Mouse (Mus musculus): ENCODE data around the gene Nfatc4. TPM values are rescaled to one million over a fixed set of nuclear protein-coding genes. Genes with fewer than 3 reads are reported as not detected.

The Nfatc4 gene
- total RNA-seq, 2 experiments from 2014 or later = 3.2 to 5.9 TPM

DNA sequence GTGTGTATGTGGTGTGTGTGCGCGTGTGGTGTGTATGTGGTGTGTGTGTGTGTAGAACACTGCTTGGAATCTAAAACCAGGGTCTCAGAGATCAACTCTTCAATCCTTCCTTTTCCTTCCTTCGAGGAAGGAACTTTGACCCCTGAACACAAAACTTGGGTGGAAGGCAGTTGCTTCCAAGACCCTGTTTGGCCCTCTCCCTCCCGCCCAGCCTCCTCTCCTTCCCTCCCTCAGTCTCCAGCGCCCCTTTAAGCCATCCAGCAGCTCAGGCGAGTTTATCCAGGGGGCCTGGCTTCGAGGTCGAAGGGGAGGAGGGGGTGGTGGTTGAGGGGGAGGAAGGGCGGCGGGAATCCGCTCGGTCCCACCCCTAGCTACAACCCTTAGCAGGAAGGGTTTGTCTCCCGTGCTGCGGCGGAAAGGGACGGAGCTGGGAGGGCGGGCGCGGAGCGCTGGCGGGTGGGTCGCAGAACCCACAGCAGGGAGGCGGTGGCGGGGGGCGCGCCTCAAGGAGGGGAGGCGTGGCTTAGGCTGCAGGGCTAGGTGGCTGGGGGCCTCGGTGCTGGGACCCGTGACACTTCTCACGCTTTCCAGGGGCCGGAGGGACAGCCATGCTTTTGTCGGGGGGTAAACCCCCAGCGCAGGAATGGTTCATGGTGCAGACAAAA, 30.8 kb downstream of the Nfatc4 start, which contains the start of gene Nynrin:
Nynrin (plus strand) TSS at position 390 of the 665 bp plus-strand sequence.
- peak; percentile 78 for DNase-seq

DNA sequence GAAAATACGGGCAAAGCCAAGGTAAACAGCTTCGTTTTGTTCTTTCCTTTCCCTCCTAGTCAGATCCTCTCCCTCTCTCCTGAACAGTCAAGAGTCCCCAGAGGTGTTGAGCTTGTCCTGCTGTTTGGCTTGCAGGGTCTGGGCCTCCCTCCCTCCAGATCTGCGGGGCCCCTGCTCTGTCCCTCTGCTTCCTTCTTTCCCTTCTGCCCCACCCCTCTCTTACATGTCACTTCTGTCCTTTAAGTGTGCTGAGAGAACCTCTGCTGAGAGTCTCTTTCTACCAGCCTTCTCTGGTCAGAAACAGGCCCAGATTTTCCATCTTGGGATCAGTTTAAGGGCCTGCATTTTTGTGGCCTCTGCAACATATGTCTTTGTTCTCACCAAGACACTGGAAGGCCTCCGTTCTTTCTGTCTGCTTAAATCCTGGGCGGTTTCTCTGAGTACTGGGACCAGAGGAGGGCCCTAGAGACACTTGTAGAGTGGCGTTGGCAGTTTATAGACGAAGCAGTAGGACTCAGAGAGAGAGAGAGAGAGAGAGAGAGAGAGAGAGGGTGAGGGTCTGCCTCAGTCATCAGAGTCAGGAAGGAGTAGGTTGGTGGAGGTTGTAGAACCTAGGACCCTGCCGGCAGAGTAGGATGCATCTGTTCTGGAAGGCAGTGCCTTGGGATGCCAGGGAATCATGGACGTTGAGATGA, 31.6 kb downstream of the Nfatc4 start:
- no peak for DNase-seq

DNA sequence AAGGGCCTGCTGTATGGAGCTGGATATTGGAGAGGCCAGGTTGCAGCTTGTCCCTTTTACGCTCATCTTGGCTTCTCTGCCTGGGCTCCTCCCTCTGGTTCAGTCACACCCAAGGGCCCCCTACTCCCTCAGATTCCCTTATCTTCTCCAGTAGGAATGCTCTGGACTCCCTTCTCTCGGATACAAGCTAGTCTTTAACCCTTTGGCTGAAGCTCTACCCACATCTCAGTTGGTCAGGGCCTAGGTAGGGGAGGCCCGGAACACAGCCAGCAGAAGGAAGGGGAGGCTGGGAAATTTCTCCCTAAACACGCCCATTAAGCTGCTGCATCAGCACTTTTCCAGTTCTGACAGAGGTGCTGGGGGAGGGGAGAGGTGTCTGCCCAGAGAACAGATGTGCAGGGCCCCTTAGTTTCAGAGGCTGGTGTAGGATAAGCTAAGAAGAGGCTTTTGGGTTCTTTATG, 32.2 kb downstream of the Nfatc4 start:
- no peak for DNase-seq

DNA sequence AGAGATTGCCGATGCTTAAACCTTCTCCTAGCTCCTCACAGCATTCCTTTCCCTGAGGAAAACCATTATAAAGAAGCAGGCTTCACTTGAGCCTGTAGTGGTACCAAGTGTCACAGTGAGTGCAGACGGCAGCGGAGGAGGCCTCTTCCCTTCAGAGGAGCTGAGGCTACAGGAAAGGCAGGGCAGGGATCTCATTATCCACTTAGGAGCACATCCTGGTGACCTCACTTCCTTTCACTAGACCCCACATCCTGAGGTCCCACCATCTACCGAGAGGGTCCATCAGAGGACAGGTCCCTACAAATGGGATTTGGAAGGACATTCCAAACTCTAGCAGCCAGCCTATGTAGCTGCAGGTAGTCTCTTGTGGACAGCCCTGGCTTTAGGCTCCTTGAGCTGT, 34.6 kb downstream of the Nfatc4 start:
- DNase-seq = no peak

DNA sequence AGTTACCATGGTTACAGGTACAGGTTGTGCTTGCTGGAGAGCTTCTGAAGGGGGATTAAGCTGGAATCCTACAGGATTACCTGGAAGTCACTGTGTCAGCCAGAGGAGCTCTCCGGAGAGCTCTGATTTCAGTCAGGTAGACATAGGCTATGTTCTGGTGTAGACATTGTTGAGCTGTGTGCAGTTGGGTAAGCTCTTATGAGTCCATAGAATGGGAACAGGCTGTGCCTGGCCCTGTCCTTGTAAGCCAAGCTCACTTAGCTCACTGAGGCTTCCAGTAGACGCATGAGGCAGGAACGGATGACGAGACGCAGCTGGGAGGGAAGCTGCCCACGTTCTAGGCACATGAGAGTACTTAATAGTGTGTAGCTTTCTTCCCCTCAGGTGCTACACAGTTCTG, 39.2 kb downstream of the Nfatc4 start:
- DNase-seq = no peak

- no peak for DNase-seq
These were observed 40.0 kb downstream of the Nfatc4 start for GRCm38 (mm10) chr14:55862970-55863369.

DNA sequence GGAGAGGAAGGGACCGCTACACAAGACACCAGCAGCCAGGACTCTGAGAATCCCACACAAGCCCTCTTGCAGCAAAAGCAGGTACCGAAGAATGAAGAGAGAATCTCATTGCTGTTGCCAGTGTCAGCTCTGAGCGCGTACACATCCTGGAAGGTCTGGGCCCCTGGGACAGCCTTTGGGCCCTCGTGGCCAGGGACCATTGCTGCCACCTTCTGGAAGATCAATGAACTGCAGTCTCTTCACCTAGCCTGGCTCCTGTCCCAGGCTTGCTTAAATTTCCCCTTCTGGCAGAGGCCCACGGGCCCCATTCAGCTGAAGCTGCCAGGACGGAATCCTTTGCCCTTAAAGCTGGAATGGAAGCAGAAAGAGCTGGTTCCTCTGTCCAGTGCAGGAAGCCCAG, 40.8 kb downstream of the Nfatc4 start:
- DNase-seq = peak; percentile 68

DNA sequence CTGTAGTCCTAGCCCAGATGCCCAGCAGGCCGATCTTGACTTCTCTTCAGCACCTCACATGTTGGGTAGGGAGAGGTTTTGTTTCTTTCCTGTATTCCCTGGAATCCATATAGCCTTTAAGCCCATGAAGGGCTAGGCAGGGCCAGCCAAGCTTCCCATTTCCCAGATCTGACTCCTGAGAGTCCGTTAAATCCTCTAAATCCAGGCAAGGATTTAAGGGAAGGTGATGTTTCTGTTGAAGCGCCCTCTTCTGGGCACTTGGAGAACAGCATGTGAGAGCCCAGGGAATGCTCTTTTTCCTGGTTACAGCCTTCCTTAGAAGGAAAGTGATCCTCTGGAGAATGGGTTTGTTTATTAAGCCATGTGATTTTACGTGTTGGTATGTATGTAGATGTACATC, 44.0 kb downstream of the Nfatc4 start:
- no peak for DNase-seq

DNA sequence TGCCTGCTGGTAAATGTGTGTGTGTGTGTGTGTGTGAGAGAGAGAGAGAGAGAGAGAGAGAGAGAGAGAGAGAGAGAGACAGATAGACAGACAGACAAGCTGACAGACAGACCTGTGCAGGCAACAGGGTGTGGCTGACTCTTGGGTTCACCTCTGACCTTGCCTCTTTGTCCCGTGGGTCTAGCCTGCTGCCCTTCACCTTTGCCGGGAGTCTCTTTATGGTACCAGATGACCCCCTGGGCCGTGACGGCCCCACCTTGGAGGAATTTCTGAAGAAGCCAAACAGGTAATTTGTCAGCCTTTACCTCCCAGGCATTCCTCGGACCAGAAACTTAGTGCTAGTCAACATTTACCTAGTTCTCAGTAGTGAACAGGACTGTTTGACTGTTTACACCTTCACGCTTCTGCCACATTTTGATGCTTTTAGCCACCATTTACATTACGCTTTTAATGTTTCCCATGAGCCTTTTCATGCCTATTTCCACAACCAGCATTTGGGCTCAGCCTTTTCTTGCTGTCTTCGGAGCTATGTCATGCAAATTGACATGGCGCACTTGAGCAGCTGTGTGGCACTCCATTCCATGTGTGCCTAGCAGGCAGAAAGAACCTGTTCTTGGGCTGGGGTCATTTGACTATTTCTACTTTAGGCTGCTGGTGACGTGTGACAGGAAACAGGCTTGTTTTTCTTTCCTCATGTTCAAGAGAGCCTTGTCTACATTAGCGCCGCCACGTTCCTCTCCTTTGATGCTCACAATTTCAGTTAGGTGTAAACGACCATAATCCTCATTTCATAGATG, 45.5 kb downstream of the Nfatc4 start:
- no peak for DNase-seq

DNA sequence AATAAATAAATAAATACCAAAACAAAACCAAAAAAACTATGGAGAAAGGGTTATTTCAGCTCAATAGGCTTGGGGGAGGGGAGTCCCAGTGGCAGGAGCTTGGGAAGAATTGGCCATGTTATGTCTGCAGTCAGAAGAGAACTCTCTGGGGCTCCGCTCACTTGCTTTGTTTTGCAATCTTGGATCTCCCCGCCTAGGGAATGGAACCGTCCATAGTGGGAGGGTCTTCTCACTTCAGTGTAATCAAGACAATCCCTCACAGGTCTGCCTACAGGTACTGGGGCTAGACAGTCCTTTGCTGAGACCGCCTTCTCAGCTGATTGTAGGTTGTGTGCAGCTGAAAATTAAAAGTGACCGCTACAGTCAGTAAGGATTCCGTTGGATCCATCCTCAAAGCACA, 46.6 kb downstream of the Nfatc4 start:
- DNase-seq = no peak

DNA sequence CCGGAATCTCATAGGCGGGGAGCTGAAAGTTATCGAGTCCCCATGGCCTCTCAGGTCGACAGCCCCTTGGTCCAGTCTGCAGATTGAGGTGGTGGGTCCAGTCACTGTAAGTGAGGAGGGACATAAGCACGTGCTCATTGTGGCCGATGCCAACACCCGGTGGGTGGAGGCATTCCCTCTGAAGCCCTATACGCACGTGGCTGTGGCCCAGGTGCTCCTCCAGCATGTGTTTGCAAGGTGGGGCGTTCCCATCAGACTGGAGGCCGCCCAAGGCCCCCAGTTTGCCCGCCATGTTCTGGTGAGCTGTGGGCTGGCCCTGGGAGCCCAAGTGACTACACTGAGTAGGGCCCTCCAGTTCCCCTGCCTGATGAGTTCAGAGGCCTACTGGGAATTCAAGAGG, 49.1 kb downstream of the Nfatc4 start:
- DNase-seq = no peak

DNA sequence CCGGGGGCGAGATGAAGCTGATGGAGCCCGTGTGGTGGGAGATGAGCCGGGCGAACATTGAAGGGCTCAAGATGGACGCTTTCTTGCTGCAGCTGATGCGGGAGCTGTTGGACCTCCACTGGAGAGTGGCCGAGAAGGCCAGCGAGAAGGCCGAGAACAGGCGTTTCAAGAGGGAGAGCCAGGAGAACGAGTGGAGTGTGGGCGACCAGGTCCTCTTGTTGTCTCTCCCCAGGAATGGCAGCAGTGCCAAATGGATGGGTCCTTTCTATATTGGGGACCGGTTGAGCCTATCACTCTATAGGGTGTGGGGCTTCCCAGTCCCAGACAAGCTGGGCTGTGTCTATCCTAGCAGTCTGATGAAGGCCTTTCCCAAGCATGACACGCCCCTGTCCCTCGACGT, 49.6 kb downstream of the Nfatc4 start:
- DNase-seq = no peak

DNA sequence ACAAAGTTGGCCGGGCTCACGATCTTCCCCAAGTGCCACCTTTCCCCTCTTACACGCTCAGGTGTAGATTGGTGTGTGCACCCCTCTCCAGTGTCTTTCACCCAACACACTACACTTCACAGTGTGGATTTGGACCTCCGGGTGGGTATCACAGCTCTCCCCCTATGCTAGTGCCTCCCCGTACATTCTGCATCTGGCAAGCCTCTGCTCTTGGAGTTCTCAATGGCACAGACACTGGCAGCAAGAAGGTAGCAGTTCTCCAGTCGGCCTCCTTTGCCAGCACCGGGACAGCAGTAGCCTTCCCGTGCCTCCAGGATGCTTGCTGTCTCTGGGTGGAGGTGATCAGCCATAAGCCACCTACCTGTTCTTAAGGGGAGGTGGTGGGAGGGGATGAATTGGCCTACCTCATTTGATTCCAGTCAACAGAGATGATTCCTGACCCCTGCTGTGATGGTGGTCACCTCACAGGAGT, 50.3 kb downstream of the Nfatc4 start:
- DNase-seq = no peak

GRCm38 (mm10) chr14:55873714-55874683, 51.1 kb downstream of the Nfatc4 start:
- DNase-seq = peak; percentile 51

DNA sequence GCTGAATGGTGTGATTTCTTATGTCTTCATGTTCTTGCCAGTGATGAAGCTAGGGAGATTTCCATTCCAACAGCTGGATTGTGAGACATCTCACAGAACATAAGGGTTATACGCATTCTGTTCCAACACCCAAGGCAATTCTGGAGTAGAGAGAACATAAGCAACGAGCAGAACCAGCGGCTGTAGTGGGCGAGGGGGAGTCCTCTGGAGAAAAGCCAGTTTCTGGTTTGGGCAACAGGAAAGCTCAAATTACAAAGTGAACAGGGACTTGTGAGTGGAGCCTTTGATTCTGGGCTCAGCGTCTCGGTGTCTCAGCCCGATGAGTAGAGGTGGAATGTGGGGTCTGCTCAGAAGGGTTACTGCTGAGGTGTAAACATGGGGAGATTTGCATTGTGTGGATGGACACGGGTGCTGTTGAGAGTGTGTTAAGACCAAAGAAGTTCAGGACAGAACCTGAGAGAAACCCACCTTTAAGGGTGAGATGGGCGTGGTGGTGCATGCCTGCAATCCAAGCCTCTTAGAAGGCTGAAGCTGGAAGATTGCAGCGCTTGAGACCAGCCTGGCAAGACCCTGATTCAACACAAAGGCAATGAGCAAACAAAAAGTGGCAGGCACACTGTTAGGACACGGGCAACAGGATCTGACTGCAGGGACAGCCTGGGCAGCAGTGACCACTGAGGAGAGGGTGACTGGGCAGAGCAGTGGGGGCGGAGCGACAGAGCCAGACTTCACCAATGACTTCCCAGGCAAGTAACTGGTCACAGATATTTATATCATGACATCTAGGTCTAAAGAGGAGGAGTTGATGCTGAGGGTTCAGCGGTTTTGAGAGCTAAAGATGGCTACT, 54.7 kb downstream of the Nfatc4 start:
- DNase-seq = no peak

- DNase-seq = no peak
These were observed 55.5 kb downstream of the Nfatc4 start for GRCm38 (mm10) chr14:55878316-55878940.

DNA sequence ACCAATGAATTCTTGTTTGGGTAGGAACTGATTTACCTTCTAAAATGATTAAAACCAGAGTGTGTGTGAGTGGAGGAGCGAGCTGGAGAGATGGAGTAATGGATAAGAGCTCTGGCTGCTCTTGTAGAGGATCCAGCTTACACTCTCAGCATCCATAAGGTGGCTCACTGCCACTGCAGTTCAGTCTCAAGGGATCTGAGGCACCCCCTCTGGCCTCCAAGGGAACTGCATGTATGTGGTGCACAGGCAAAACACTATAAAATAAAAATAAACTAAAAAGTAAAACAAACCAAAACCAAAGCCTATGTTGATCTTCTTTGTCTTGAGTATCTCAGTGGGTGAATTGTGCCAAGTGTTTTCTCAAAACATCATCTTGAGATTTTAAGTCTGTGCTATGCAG, 56.7 kb downstream of the Nfatc4 start:
- DNase-seq = no peak

DNA sequence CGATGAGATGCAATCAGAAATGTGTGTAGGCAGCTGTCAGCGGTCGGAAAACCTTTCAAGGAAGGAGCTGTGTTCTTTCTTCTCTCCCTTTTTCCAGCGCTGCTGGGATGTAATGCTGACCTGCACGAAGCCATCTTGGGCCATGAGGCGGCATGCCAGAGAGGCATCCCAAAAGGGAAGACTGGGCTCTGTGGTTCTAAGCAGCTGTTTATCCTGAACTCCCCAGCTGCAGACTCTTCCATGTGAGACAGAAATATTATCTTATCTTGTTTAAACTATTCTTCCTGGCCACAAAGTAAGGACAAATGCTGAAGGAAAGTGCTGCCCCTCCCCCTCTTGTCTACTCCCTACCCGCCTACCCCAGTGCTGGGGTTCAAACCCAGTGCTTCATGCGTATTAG, 58.0 kb downstream of the Nfatc4 start:
- no peak for DNase-seq

GRCm38 (mm10) chr14:55882171-55882641, 59.3 kb downstream of the Nfatc4 start:
- DNase-seq = no peak

DNA sequence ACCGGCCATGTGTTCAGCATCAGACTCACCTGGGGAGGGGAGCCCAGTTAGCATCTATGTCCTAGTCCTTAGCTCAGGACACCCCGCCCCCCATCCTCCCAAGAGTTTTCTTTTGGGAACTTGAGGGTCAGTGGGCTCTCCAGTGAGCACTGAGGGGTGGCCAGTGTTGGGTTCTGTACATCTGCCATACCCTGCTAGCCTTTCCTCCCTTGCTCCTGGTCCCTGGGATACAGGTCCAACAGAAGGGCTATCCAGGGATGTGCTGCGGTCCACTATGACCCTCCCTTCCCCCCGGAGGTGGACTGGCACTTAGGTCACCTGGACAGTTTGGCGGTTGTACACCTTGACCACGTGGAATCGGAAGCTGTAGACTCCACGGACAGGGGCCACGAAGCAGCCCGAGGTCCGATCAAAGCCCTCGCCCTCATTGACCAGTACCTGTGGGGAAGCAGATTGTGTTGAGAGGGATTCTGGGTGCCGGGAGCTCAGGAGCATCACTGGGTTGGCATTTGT, 60.3 kb downstream of the Nfatc4 start:
- DNase-seq = no peak
